Mouse (Mus musculus) lung, adult 2 months (tissue): ENCODE results near the gene Extl1. TPM values are rescaled to one million over a fixed set of nuclear protein-coding genes. Genes with fewer than 3 reads are reported as not detected.
A peak's percentile ranks its signal among the peaks of the same experiment; 100 is the strongest.

Experiments used
- DNase-seq: peaks from one replicate; pipeline ENCODE4 v3.0.0; 2022
- H3K4me1 ChIP-seq: fragments of 200-500 bp; 2 replicates; pipeline ENCODE4 v1.6.1; 2011; ENCODE audit warnings: low read length; ENCODE audit not compliant: control insufficient read depth, insufficient read depth
- H3K4me3 ChIP-seq: fragments of 200-500 bp; replicated peaks from 2 replicates; pipeline ENCODE3; 2011; ENCODE audit warnings: low read depth, mild to moderate bottlenecking, control low read depth, low read length; ENCODE audit errors: extremely low read depth
- CTCF ChIP-seq: fragments of 200-500 bp; IDR thresholded peaks from 2 replicates; pipeline ENCODE4 v1.5.1; 2011; ENCODE audit warnings: mild to moderate bottlenecking, low read length, control low read depth; ENCODE audit not compliant: insufficient read depth
- POLR2A ChIP-seq: fragments of 200-500 bp; IDR thresholded peaks from 2 replicates; pipeline ENCODE4 v1.6.1; 2011; ENCODE audit warnings: low read depth, mild to moderate bottlenecking, control low read depth, low read length, borderline replicate concordance; ENCODE audit errors: extremely low read depth
- WGBS: fragments of 180-500 bp; shearing (Covaris S2); methylation state at CpG from one replicate; pipeline ENCODE4 v1.1.7; 2018; 5-methylcytosine and 5-hydroxymethylcytosine counted together
- polyA plus RNA-seq: library from polyadenylated mRNA; depleted of rRNA; stranded (reverse); fragments of >200 nt; gene quantifications from 2 replicates; pipeline ENCODE4 v1.2.3, GENCODE M21; 2012

The Extl1 gene
- polyA plus RNA-seq, 1 experiment, result 3.7 TPM

- Histone ChIP-seq H3K4me1 (peaks cover 5% of the 10 kb centered on the region), H3K4me3 (no peak overlapping the region)
- DNase-seq, result no peak
- TF ChIP-seq CTCF (no peak), POLR2A (no peak)
- WGBS, result 78% methylated on average over 12 of the region's 12 CpGs
Measured at GRCm38 (mm10) chr4:134352261-134352707, 31.4 kb downstream of the Extl1 start.

- H3K4me3 ChIP-seq, result no peak overlapping the region
- WGBS, result 42% methylated on average over 18 of the region's 18 CpGs
- DNase-seq, result no peak
- TF ChIP-seq POLR2A, result no peak
- no peak for TF ChIP-seq CTCF
- peaks cover 3% of the 10 kb centered on the region; the same call in 1 of the 2 replicates for H3K4me1 ChIP-seq
Measured at GRCm38 (mm10) chr4:134351329-134352260, 32.1 kb downstream of the Extl1 start.

GRCm38 (mm10) chr4:134350641-134351040, 33.0 kb downstream of the Extl1 start:
- H3K4me3 ChIP-seq, result no peak overlapping the region
- 79% methylated on average over 6 of the region's 6 CpGs for WGBS
- TF ChIP-seq CTCF, result no peak
- no peak for TF ChIP-seq POLR2A
- DNase-seq, result no peak
- peaks cover 2% of the 10 kb centered on the region; the same call in 1 of the 2 replicates for H3K4me1 ChIP-seq

GRCm38 (mm10) chr4:134349829-134350228, 33.8 kb downstream of the Extl1 start:
- WGBS, result 91% methylated on average over 7 of the region's 7 CpGs
- no peak for DNase-seq
- no peak overlapping the region for H3K4me3 ChIP-seq
- H3K4me1 ChIP-seq, result no peaks in the 10 kb centered on the region
- TF ChIP-seq CTCF (no peak), POLR2A (no peak)

DNA sequence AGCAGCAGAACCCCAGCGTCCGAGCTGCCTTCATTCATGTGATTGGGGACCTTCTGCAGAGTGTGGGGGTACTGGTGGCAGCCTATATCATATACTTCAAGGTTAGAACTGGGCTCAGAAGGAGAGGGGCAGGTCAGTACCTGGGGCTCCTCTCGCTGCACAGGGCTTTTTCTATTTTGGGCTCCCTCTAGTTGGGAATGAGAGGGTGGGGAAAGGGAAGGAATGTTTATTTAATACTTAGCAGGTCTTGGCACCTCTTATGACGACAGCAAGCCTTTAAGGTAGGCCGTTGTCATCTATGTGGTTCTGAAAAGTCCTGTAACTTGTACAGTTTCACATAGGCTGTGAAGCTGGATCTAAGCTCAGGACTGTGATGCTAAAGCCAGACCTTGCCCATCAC, 35.1 kb downstream of the Extl1 start:
- H3K4me1 ChIP-seq, result no peaks in the 10 kb centered on the region
- TF ChIP-seq POLR2A, result no peak
- no peak for TF ChIP-seq CTCF
- no peak for DNase-seq
- 59% methylated on average over 5 of the region's 5 CpGs for WGBS
- H3K4me3 ChIP-seq, result no peak overlapping the region

DNA sequence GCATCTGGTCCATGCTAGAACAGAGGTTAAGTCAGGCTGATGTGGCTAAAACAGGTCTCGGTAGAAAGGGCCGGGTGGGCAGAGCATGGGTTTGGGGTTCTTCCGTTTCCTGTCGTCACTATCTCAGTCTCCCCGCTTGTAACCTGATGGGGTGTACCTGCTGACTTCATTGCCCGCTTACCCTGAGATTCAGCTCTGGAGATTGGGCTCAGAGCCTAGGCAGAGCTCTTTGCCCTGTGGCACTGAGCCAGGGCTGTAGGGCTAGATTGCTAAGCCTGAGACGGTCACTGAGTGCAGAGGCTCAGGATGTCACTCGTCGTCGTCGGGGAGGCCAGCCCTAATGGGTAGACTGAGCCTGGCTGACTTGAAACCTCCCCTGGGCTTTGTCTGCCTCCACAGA, 35.6 kb downstream of the Extl1 start:
- DNase-seq, result peak; percentile 46
- Histone ChIP-seq H3K4me1 (peaks cover 2% of the 10 kb centered on the region; the same call in 1 of the 2 replicates), H3K4me3 (no peak overlapping the region)
- 58% methylated on average over 11 of the region's 11 CpGs for WGBS
- TF ChIP-seq POLR2A (no peak), CTCF (no peak)

- TF ChIP-seq POLR2A (no peak), CTCF (no peak)
- Histone ChIP-seq H3K4me3 (no peak overlapping the region), H3K4me1 (peaks cover 2% of the 10 kb centered on the region; the same call in 1 of the 2 replicates)
- 89% methylated on average over 15 of the region's 15 CpGs for WGBS
- no peak for DNase-seq
Measured at GRCm38 (mm10) chr4:134345802-134346201, 37.8 kb downstream of the Extl1 start.

DNA sequence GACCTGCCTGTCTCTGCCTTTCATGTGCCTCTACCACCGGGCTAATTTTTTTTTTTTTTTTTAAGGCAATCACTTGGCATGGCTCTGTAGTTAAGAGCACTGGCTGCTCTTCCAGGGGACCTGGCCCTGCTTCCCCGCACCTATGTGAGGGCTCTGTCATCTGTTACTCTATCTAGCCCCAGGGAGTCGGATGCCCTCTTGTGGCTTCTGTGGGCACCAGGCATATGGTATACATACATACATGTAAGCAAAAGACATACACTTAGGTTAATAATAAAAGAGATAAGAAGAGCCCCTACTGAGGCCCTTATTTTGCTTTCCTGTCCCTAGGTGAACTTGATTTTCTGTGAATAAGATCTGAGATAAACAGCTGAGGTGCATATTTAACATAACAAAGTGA, 39.0 kb downstream of the Extl1 start:
- peaks cover 2% of the 10 kb centered on the region; the same call in 1 of the 2 replicates for H3K4me1 ChIP-seq
- 46% methylated on average over 3 of the region's 3 CpGs for WGBS
- no peak for DNase-seq
- TF ChIP-seq POLR2A, result no peak
- no peak for TF ChIP-seq CTCF
- H3K4me3 ChIP-seq, result no peak overlapping the region

DNA sequence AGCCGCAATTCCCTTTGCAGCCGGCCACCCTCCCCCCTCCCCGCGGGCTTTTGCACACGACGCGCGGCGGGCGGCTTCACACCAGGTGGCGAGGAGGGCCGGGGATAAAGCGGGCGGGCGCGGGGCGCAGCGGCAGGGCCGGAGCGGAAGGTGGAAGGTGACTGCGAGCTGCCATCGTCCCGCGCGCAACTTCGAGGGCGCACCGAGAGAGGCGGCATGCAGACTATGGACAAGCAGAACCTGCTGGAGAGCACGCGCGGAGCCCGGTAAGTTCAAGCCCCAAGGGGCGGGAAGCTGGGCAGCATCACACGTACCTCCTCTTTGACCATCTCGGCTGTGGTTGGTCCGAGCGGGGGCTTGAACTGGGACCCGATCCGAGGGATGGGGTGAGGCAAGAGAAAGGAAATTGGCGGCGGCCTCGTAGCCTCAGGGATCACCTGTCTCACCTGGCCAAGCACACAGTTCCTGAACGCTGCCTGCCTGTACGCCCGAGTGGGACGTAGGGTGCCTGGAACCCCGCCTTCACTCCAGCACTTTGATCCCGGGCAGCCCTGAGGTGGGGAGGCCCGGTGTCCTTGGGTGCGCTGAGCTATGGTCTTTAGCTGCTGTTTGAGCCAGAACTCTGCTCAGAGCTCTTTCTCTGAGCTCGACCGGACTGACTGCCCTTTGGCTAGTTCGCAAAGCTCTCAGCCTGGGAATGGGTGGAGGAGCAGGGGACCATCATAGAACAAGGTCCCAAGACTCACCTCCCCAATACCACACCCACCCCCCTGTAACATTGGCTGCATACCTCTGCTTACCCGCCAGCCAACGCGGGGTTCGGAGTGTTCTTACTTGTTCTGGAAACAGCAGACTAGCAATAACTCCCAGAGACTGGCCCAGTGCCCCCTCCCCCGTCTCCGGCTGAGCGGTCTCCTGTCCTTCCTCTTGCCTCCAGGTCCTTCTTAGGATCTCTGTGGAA, 40.3 kb downstream of the Extl1 start, which contains the start of gene Slc30a2:
Gene Slc30a2 (plus strand): TSS at position 111 of the 961 bp plus-strand sequence.
- H3K4me1 ChIP-seq, result peaks cover 2% of the 10 kb centered on the region; the same call in 1 of the 2 replicates
- TF ChIP-seq CTCF (no peak), POLR2A (no peak)
- DNase-seq, result no peak
- WGBS, result 5% methylated on average over 61 of the region's 61 CpGs
- peak within 1 kb of the TSS; percentile 11 for H3K4me3 ChIP-seq
